Mouse (Mus musculus): ENCODE measurements around the gene Rbm5. TPM values are rescaled to one million over a fixed set of nuclear protein-coding genes. Genes with fewer than 3 reads are reported as not detected.

The Rbm5 gene
- polyA plus RNA-seq, 1 experiment from 2014 or later: 212 TPM

DNA sequence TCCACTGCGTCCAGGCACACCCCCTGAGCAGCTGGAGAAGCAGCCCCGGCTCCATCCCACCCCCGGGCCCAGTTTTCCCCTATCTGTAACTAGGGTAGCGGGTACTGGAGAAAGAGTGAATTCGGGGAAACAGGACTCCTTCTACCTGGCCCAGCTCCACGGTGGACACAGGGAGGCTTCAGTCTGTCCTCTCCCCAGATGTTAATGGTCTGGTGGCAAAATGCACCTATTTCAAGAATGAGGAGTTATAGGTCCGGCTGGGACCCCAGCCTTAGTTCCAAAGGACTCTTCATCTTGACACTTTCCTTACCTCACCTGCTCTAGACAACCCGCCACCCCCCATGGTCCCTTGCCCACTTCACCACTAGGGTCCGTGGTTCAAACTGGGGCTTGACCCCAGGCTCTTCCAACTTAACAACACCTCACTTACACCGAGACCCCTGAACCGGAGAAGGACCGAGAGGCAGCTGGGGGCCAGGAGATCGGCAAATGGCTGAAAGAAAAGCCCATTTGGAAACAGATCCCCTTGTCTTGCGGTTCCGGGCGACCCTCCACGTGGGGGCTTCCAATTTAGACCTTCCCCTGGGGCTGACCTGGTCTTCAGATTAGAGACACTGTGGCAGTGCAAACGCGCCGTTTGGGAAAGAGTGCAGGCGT, 62.2 kb downstream of the Rbm5 start:
- WGBS: 3% methylated on average over 21 of the region's 21 CpGs
- Histone ChIP-seq H3K27ac (ENCODE audit: low read length) (peak overlapping the region; percentile 71), H3K4me2 (ENCODE audit: low read depth, low read length) (peak overlapping the region; percentile 93), H3K9ac (ENCODE audit: low read length) (peak overlapping the region; percentile 87), H3K27me3 (ENCODE audit: control insufficient read depth, insufficient read depth, low read depth, low read length) (no peaks in the 10 kb centered on the region; the same call in 1 of the 2 replicates), H3K36me3 (ENCODE audit: control insufficient read depth, insufficient read depth, low read length) (no peaks in the 10 kb centered on the region), H3K4me1 (replicated peaks; ENCODE audit: control insufficient read depth, insufficient read depth, low read length) (peaks cover 55% of the 10 kb centered on the region), H3K4me3 (ENCODE audit: low read length) (peak overlapping the region; percentile 69), H3K9me3 (ENCODE audit: control insufficient read depth, low read length) (no peaks in the 10 kb centered on the region)
- ATAC-seq (ENCODE audit: low read depth): no peak

DNA sequence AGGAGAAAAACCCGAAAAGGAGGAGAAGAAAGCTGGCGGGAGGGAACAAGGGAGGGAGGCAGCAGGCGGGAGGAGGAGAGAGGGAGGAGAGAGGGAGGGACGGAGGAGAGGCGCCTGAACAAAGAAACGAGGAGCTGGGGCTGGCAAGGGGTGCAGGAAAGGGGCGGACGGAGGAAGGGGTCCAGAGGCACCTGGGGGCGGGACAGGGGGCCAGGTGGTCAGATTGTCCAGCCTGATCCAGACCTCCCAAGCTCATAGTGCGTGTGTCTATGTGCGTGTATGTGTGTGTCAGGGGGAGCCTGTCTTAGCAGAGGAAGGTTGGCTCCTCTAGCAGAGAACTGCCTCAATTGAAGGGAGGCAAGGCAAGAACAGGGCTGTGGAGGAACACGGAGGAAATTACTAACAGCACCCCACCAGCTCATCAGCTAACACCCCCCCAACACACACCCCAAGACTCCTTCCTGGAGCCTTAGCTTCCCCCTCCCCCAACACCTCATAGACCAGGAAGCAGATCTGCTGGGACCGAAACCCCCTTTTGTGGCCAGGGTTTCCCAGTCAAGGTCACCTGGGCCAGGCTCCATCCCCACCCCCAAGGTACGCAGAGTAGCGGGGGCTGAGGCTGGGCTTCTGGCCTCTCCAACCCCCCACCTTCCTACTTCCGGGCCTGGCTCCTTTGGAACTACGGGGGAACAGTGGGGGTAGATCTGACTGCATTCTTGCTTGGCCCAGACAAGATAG, 62.9 kb downstream of the Rbm5 start:
- WGBS: 2% methylated on average over 17 of the region's 17 CpGs
- Histone ChIP-seq H3K27me3 (ENCODE audit: control insufficient read depth, insufficient read depth, low read depth, low read length) (no peaks in the 10 kb centered on the region; the same call in 1 of the 2 replicates), H3K4me3 (ENCODE audit: low read length) (peak overlapping the region; percentile 69), H3K4me2 (ENCODE audit: low read depth, low read length) (peak overlapping the region; percentile 93), H3K9me3 (ENCODE audit: control insufficient read depth, low read length) (no peaks in the 10 kb centered on the region), H3K4me1 (replicated peaks; ENCODE audit: control insufficient read depth, insufficient read depth, low read length) (peaks cover 60% of the 10 kb centered on the region), H3K36me3 (ENCODE audit: control insufficient read depth, insufficient read depth, low read length) (no peaks in the 10 kb centered on the region), H3K27ac (ENCODE audit: low read length) (peak overlapping the region; percentile 71), H3K9ac (ENCODE audit: low read length) (peak overlapping the region; percentile 87)
- peak; percentile 15; the same call in 1 of the 2 replicates for ATAC-seq (ENCODE audit: low read depth)

DNA sequence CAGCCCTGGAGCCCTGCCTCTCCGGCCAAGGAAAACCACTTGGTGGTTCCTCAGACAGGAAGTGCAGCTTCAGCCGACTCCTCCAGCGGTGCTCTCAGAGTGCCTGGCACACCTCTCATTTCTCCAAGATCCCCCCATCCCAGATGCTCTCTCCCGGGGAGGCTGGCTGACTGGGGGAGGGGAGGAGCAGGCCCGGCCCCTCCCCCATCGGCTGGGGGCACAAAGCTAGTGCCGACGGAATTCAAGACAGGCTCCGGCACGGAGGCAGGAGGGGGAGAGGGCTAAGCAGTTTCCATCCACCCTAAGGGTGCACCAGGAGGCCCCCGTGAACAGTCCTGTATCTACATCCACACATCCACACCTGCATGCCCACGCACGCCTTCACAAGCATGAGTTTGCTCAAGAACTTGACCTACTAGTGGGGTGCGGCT, 64.0 kb downstream of the Rbm5 start:
- H3K27ac ChIP-seq (ENCODE audit: low read length): peak overlapping the region; percentile 65
- peaks cover 71% of the 10 kb centered on the region for H3K4me1 ChIP-seq (replicated peaks; ENCODE audit: control insufficient read depth, insufficient read depth, low read length)
- H3K9me3 ChIP-seq (ENCODE audit: control insufficient read depth, low read length): no peaks in the 10 kb centered on the region
- peak overlapping the region; percentile 87 for H3K9ac ChIP-seq (ENCODE audit: low read length)
- no peak for ATAC-seq (ENCODE audit: low read depth)
- 3% methylated on average over 14 of the region's 14 CpGs for WGBS
- no peaks in the 10 kb centered on the region; the same call in 1 of the 2 replicates for H3K27me3 ChIP-seq (ENCODE audit: control insufficient read depth, insufficient read depth, low read depth, low read length)
- peak overlapping the region; percentile 69 for H3K4me3 ChIP-seq (ENCODE audit: low read length)
- H3K4me2 ChIP-seq (ENCODE audit: low read depth, low read length): peak overlapping the region; percentile 93
- H3K36me3 ChIP-seq (ENCODE audit: control insufficient read depth, insufficient read depth, low read length): no peaks in the 10 kb centered on the region

DNA sequence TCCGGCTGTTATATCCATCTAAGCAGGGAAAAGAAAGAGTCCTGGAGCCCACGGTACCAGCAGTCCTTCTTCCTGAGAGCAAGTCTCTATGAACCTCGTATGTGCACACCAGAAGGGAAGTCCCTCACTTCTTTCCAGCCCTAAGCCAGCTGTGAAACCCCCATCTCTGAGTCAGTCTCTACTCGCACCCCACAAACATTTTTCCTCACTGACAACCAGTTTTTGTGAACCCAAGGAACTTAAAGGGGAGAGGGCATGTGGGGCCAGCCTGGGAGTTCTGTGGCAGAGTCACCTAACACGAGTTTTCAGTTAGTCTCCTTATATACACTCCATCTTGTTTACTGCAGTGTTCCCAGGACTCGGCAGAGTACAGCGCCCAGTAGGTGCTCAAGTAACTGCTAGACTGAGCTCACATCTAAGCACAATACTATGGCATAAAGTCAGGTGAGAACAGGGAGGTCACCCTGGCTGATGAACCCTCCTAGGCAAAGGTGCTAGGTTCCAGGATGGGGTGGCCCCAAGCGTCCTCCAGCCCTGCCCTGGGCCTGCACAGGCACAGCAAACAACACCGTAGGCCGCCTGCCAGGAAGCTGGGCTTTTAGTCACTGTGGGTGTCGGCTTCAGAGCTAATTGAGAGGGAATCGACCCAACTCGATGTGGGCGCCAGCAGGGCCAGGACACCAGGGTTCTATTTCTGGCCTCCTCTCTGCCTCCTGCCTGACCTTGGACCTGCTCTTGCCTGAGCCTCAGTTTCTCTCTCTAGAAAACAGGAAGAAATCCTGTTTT, 67.3 kb downstream of the Rbm5 start:
- 50% methylated on average over 14 of the region's 14 CpGs for WGBS
- no peaks in the 10 kb centered on the region for H3K36me3 ChIP-seq (ENCODE audit: control insufficient read depth, insufficient read depth, low read length)
- no peak for ATAC-seq (ENCODE audit: low read depth)
- peak overlapping the region; percentile 89 for H3K27ac ChIP-seq (ENCODE audit: low read length)
- H3K4me1 ChIP-seq (replicated peaks; ENCODE audit: control insufficient read depth, insufficient read depth, low read length): peaks cover 94% of the 10 kb centered on the region
- no peak overlapping the region for H3K4me3 ChIP-seq (ENCODE audit: low read length)
- no peaks in the 10 kb centered on the region for H3K9me3 ChIP-seq (ENCODE audit: control insufficient read depth, low read length)
- H3K4me2 ChIP-seq (ENCODE audit: low read depth, low read length): no peak overlapping the region
- peak overlapping the region; percentile 54 for H3K9ac ChIP-seq (ENCODE audit: low read length)
- no peaks in the 10 kb centered on the region for H3K27me3 ChIP-seq (ENCODE audit: control insufficient read depth, insufficient read depth, low read depth, low read length)

DNA sequence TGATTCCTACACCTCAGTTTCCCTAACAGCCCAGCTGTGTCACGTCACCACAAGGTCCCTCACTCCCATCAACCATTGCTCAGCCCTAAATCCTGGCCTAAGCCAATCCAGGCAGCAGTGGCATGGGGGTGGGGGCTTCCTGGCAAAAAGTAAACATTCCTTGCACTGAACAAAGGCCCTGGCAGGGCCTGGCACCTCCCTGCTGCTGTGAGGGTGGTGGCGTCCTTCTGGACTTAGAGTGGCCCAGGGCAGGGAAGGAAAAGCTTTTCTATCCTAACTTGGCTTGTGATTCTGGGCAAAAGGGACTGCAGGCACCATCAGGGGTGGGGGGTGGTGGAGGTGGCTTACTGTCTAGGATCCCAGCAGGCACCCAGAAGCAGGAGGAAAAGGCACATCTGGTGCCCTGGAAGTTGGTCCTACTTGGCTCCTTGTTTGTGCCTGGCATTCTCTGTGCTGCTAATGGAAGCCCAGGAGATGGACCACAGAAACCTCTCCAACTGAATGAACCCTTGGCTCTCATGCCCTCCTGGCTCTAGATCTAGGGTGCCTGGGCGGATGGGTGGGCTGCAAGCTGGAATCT, 68.1 kb downstream of the Rbm5 start:
- WGBS: 37% methylated on average over 3 of the region's 3 CpGs
- H3K27ac ChIP-seq (ENCODE audit: low read length): peak overlapping the region; percentile 89
- H3K4me2 ChIP-seq (ENCODE audit: low read depth, low read length): 0 out of 2 replicates have a peak overlapping the region, but pooled peaks have one; percentile 7
- peak overlapping the region; percentile 54 for H3K9ac ChIP-seq (ENCODE audit: low read length)
- H3K4me3 ChIP-seq (ENCODE audit: low read length): no peak overlapping the region
- H3K4me1 ChIP-seq (replicated peaks; ENCODE audit: control insufficient read depth, insufficient read depth, low read length): peaks cover 96% of the 10 kb centered on the region
- peak; percentile 29 for ATAC-seq (ENCODE audit: low read depth)
- H3K27me3 ChIP-seq (ENCODE audit: control insufficient read depth, insufficient read depth, low read depth, low read length): no peaks in the 10 kb centered on the region
- H3K9me3 ChIP-seq (ENCODE audit: control insufficient read depth, low read length): no peaks in the 10 kb centered on the region
- no peaks in the 10 kb centered on the region for H3K36me3 ChIP-seq (ENCODE audit: control insufficient read depth, insufficient read depth, low read length)

DNA sequence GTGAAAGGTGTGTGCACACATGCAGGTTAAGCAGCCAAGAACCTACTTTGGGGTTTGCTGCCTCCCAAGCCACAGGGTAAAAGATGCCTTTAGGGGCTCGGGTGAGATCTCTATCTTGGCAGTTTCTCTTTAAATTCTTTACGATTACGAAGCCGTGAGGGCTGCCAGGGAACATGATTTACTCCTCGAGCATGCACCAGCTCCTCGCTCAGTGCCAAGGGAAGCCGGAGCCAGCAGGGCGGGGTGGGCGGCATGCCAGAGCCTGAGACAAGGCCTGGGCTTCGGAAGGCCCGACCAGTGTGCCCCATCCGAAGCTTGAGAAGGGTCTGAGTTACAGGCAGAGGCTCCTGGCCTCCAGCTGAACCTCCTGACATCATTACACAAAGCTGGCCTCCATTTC, 69.2 kb downstream of the Rbm5 start:
- H3K27ac ChIP-seq (ENCODE audit: low read length): peak overlapping the region; percentile 88
- no peaks in the 10 kb centered on the region for H3K36me3 ChIP-seq (ENCODE audit: control insufficient read depth, insufficient read depth, low read length)
- H3K4me1 ChIP-seq (replicated peaks; ENCODE audit: control insufficient read depth, insufficient read depth, low read length): peaks cover 98% of the 10 kb centered on the region
- 11% methylated on average over 12 of the region's 12 CpGs for WGBS
- H3K27me3 ChIP-seq (ENCODE audit: control insufficient read depth, insufficient read depth, low read depth, low read length): no peaks in the 10 kb centered on the region
- peak; percentile 31 for ATAC-seq (ENCODE audit: low read depth)
- no peak overlapping the region for H3K4me3 ChIP-seq (ENCODE audit: low read length)
- no peaks in the 10 kb centered on the region for H3K9me3 ChIP-seq (ENCODE audit: control insufficient read depth, low read length)
- H3K9ac ChIP-seq (ENCODE audit: low read length): peak overlapping the region; percentile 43; the same call in 1 of the 2 replicates
- peak overlapping the region; percentile 16; the same call in 1 of the 2 replicates for H3K4me2 ChIP-seq (ENCODE audit: low read depth, low read length)

DNA sequence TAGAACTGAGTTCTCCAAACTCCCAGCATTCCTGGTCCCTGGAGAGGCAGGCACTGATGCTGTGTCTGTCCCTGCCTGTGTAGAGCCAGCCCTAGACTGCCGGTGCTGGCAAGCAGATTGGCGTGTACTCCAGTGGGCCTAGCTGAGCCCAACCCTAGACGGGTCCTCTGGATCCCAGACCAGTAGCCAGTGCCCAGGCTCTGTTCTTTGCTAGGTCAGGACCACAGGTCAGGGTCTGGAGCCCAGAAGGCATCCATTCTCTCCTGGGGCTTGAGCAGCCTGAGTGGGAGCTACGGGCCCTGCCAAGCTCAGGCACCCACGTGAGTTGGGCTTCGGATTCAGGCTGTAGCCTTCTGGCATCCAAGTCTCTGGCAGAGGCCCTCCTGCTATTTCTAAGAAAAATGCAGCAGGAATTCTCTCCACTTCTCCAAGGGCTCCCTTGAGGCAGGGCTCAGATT, 70.7 kb downstream of the Rbm5 start:
- H3K36me3 ChIP-seq (ENCODE audit: control insufficient read depth, insufficient read depth, low read length): no peaks in the 10 kb centered on the region; the same call in 1 of the 2 replicates
- peaks cover 94% of the 10 kb centered on the region for H3K4me1 ChIP-seq (replicated peaks; ENCODE audit: control insufficient read depth, insufficient read depth, low read length)
- 25% methylated on average over 6 of the region's 6 CpGs for WGBS
- H3K27me3 ChIP-seq (ENCODE audit: control insufficient read depth, insufficient read depth, low read depth, low read length): no peaks in the 10 kb centered on the region
- peak overlapping the region; percentile 69 for H3K27ac ChIP-seq (ENCODE audit: low read length)
- no peak overlapping the region for H3K4me3 ChIP-seq (ENCODE audit: low read length)
- no peak overlapping the region for H3K4me2 ChIP-seq (ENCODE audit: low read depth, low read length)
- no peaks in the 10 kb centered on the region for H3K9me3 ChIP-seq (ENCODE audit: control insufficient read depth, low read length)
- peak; percentile 23 for ATAC-seq (ENCODE audit: low read depth)
- 0 out of 2 replicates have a peak overlapping the region, but pooled peaks have one; percentile 33 for H3K9ac ChIP-seq (ENCODE audit: low read length)

DNA sequence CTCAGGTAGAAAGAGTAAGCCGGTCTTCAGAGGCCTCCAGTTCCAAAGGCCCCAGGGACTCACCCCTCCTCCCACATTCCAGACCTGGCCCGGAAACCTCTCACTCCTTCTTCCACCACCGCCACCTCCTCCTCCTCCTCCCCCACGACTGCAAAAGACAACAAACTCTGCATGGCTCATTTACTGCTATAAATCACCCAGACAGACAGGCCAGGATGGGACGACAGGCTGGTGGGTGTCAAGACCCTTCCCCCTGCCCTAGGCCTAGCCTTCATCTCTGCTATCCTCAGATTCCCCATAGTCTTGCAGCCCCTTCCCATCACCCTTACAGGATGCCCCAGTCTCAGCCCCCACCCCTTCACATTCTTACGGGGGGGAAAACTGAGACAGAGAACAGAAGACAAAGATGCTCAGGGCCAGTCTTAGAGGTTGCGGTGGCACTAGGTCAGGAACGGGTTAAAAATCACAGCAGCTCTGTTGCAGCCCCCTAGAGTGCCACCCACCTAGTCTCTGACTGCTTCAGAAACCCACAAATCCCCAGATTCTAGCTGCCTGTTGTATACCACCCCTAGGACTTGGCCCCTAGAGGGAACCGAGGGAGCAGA, 71.3 kb downstream of the Rbm5 start:
- 11% methylated on average over 9 of the region's 9 CpGs for WGBS
- no peaks in the 10 kb centered on the region for H3K27me3 ChIP-seq (ENCODE audit: control insufficient read depth, insufficient read depth, low read depth, low read length)
- H3K9ac ChIP-seq (ENCODE audit: low read length): peak overlapping the region; percentile 53
- no peak for ATAC-seq (ENCODE audit: low read depth)
- H3K27ac ChIP-seq (ENCODE audit: low read length): peak overlapping the region; percentile 83
- H3K9me3 ChIP-seq (ENCODE audit: control insufficient read depth, low read length): no peaks in the 10 kb centered on the region
- no peak overlapping the region for H3K4me3 ChIP-seq (ENCODE audit: low read length)
- peak overlapping the region; percentile 41 for H3K4me2 ChIP-seq (ENCODE audit: low read depth, low read length)
- no peaks in the 10 kb centered on the region; the same call in 1 of the 2 replicates for H3K36me3 ChIP-seq (ENCODE audit: control insufficient read depth, insufficient read depth, low read length)
- H3K4me1 ChIP-seq (replicated peaks; ENCODE audit: control insufficient read depth, insufficient read depth, low read length): peaks cover 95% of the 10 kb centered on the region
